In genomic region chr15:102909536-102909935, GRCm38 (mm10) we compare ENCODE assay signal across 33 mouse cellular contexts. TPM values are rescaled to one million over a fixed set of nuclear protein-coding genes. Genes with fewer than 3 reads are reported as not detected.
DNase-seq lines count a peak whose midpoint lies in the region; ATAC-seq lines count a peak whose summit lies in the region.
"Had no signal": no experiment of that assay in that cellular context is flagged by ENCODE, and none has a peak within 500 bp of the region (broad histone marks: within the 10 kb centered on the region; RNA-seq: fewer than 3 reads in every experiment).

No protein-coding gene starts in this region.

- H3K9ac ChIP-seq in hindbrain, embryonic 13.5 days, result no peak overlapping the region
- H3K9ac ChIP-seq in limb, embryonic 11.5 days (ENCODE audit: low read length), result no peak overlapping the region
- no peak overlapping the region for H3K9ac ChIP-seq in neural tube, embryonic 15.5 days (replicated peaks)
- H3K9ac ChIP-seq: forebrain, embryonic 15.5 days; heart, embryonic 12.5 days; heart, embryonic 15.5 days; hindbrain, embryonic 14.5 days had no signal

- DNase-seq in hindbrain, embryonic 10.5 days (ENCODE audit: low spot score), result peak; percentile 18
- DNase-seq in limb, embryonic 11.5 days (ENCODE audit: low spot score), result peak; percentile 46
- DNase-seq in limb, embryonic 10.5 days (ENCODE audit: low spot score), result no peak
- DNase-seq in neural tube, embryonic 10.5 days (ENCODE audit: extremely low spot score, low spot score), result peak; percentile 41
- peak; percentile 22 for DNase-seq in embryonic facial prominence, embryonic 10.5 days (ENCODE audit: low spot score)
- DNase-seq in left cerebral cortex, postnatal 25 days (ENCODE audit: low spot score in 2 of 2), result no peak
- DNase-seq: adrenal gland, adult 2 months; adrenal gland, postnatal 14 days; cerebellum, adult 11 months; cerebellum, adult 2 months; cerebellum, adult 9-11 months; cerebellum, postnatal 25 days; gastrocnemius, postnatal 25 days; heart, adult 18-20 months; heart, postnatal 10 days; heart, postnatal 36 days had no signal

- no peak overlapping the region for H3K27ac ChIP-seq in hindbrain, embryonic 10.5 days
- no peak overlapping the region for H3K27ac ChIP-seq in hindbrain, embryonic 13.5 days
- H3K27ac ChIP-seq in limb, embryonic 11.5 days (replicated peaks; ENCODE audit: low read depth, low read length), result no peak overlapping the region
- H3K27ac ChIP-seq in limb, embryonic 10.5 days, result no peak overlapping the region
- no peak overlapping the region for H3K27ac ChIP-seq in neural tube, embryonic 15.5 days (replicated peaks)
- H3K27ac ChIP-seq in embryonic facial prominence, embryonic 10.5 days (replicated peaks), result no peak overlapping the region
- H3K27ac ChIP-seq: forebrain, embryonic 15.5 days; heart, embryonic 15.5 days; hindbrain, embryonic 14.5 days; hindbrain, postnatal 0 days had no signal

- no peak overlapping the region for H3K4me2 ChIP-seq in hindbrain, embryonic 13.5 days
- no peak overlapping the region for H3K4me2 ChIP-seq in limb, embryonic 11.5 days (ENCODE audit: low read depth, severe bottlenecking)
- H3K4me2 ChIP-seq in neural tube, embryonic 15.5 days, result no peak overlapping the region
- H3K4me2 ChIP-seq: forebrain, embryonic 15.5 days; heart, embryonic 15.5 days; hindbrain, embryonic 14.5 days had no signal

- no peak for ATAC-seq in hindbrain, embryonic 13.5 days (ENCODE audit: low FRiP score)
- ATAC-seq in limb, embryonic 11.5 days (ENCODE audit: insufficient number of reproducible peaks, low FRiP score, low TSS enrichment, low read depth), result no peak
- no peak for ATAC-seq in neural tube, embryonic 15.5 days (ENCODE audit: low FRiP score)
- ATAC-seq: CD4-positive, CD25-positive, alpha-beta regulatory T cell, adult 4 months; forebrain, embryonic 15.5 days; hindbrain, postnatal 0 days; inflammation-experienced regulatory T-cells, adult 6 months had no signal

- intact Hi-C loops in left cerebral cortex, postnatal 25 days (cut with DNase I), result no loop called here

- no peaks in the 10 kb centered on the region for H3K9me3 ChIP-seq in hindbrain, embryonic 10.5 days
- no peaks in the 10 kb centered on the region for H3K9me3 ChIP-seq in hindbrain, embryonic 13.5 days
- H3K9me3 ChIP-seq in limb, embryonic 11.5 days (ENCODE audit: control insufficient read depth, low read length), result no peaks in the 10 kb centered on the region
- no peaks in the 10 kb centered on the region for H3K9me3 ChIP-seq in limb, embryonic 10.5 days (replicated peaks)
- H3K9me3 ChIP-seq in neural tube, embryonic 15.5 days (replicated peaks), result no peaks in the 10 kb centered on the region
- no peaks in the 10 kb centered on the region for H3K9me3 ChIP-seq in embryonic facial prominence, embryonic 10.5 days
- H3K9me3 ChIP-seq: forebrain, embryonic 15.5 days; heart, embryonic 12.5 days; heart, embryonic 15.5 days had no signal

- no peaks in the 10 kb centered on the region for H3K4me1 ChIP-seq in hindbrain, embryonic 10.5 days (replicated peaks)
- H3K4me1 ChIP-seq in hindbrain, embryonic 13.5 days (replicated peaks), result no peaks in the 10 kb centered on the region
- peaks cover 2% of the 10 kb centered on the region; the same call in 1 of the 2 replicates for H3K4me1 ChIP-seq in limb, embryonic 11.5 days (ENCODE audit: control insufficient read depth, insufficient read depth, low read length)
- H3K4me1 ChIP-seq in limb, embryonic 10.5 days, result 0 out of 2 replicates have a peak, but pooled peaks cover 3% of the 10 kb centered on the region
- H3K4me1 ChIP-seq in neural tube, embryonic 15.5 days, result no peaks in the 10 kb centered on the region
- no peaks in the 10 kb centered on the region for H3K4me1 ChIP-seq in embryonic facial prominence, embryonic 10.5 days
- H3K4me1 ChIP-seq: forebrain, embryonic 15.5 days; heart, embryonic 15.5 days had no signal

- under 1% methylated on average over 4 of the region's 4 CpGs for WGBS in hindbrain, embryonic 10.5 days
- 0% methylated on average over 4 of the region's 4 CpGs for WGBS in hindbrain, embryonic 13.5 days
- 1% methylated on average over 4 of the region's 4 CpGs for WGBS in limb, embryonic 11.5 days
- 2% methylated on average over 4 of the region's 4 CpGs for WGBS in limb, embryonic 10.5 days
- 2% methylated on average over 4 of the region's 4 CpGs for WGBS in neural tube, embryonic 15.5 days
- 1% methylated on average over 4 of the region's 4 CpGs for WGBS in embryonic facial prominence, embryonic 10.5 days

- H3K36me3 ChIP-seq in hindbrain, embryonic 10.5 days, result no peaks in the 10 kb centered on the region
- no peaks in the 10 kb centered on the region for H3K36me3 ChIP-seq in hindbrain, embryonic 13.5 days
- H3K36me3 ChIP-seq in limb, embryonic 11.5 days (ENCODE audit: control insufficient read depth, insufficient read depth, low read length), result no peaks in the 10 kb centered on the region
- H3K36me3 ChIP-seq in limb, embryonic 10.5 days, result no peaks in the 10 kb centered on the region
- no peaks in the 10 kb centered on the region for H3K36me3 ChIP-seq in neural tube, embryonic 15.5 days
- H3K36me3 ChIP-seq in embryonic facial prominence, embryonic 10.5 days (replicated peaks), result no peaks in the 10 kb centered on the region
- H3K36me3 ChIP-seq: forebrain, embryonic 15.5 days; heart, embryonic 12.5 days; heart, embryonic 15.5 days had no signal

- no peak overlapping the region for H3K4me3 ChIP-seq in hindbrain, embryonic 10.5 days
- no peak overlapping the region for H3K4me3 ChIP-seq in hindbrain, embryonic 13.5 days
- H3K4me3 ChIP-seq in limb, embryonic 11.5 days (ENCODE audit: low read depth, low read length), result no peak overlapping the region
- no peak overlapping the region for H3K4me3 ChIP-seq in limb, embryonic 10.5 days
- H3K4me3 ChIP-seq in neural tube, embryonic 15.5 days (replicated peaks), result no peak overlapping the region
- no peak overlapping the region for H3K4me3 ChIP-seq in embryonic facial prominence, embryonic 10.5 days
- H3K4me3 ChIP-seq: forebrain, embryonic 15.5 days; heart, embryonic 12.5 days; heart, embryonic 15.5 days had no signal

- peaks cover 100% of the 10 kb centered on the region for H3K27me3 ChIP-seq in hindbrain, embryonic 10.5 days (ENCODE audit: insufficient read depth, poor library complexity, severe bottlenecking)
- H3K27me3 ChIP-seq in hindbrain, embryonic 13.5 days, result peaks cover 95% of the 10 kb centered on the region
- H3K27me3 ChIP-seq in limb, embryonic 11.5 days (ENCODE audit: control insufficient read depth, insufficient read depth, low read length), result peaks cover 69% of the 10 kb centered on the region
- peaks cover 100% of the 10 kb centered on the region for H3K27me3 ChIP-seq in limb, embryonic 10.5 days (ENCODE audit: low read depth, poor library complexity, severe bottlenecking)
- H3K27me3 ChIP-seq in neural tube, embryonic 15.5 days (replicated peaks), result peaks cover 87% of the 10 kb centered on the region
- H3K27me3 ChIP-seq in embryonic facial prominence, embryonic 10.5 days (replicated peaks; ENCODE audit: low read depth, poor library complexity, severe bottlenecking), result peaks cover 100% of the 10 kb centered on the region

RNA-seq across cellular contexts. Expression of gene Hoxc13, which starts 11.4 kb away (rescaled TPM):
- polyA plus RNA-seq in hindbrain, embryonic 10.5 days (2016; fragmentation: Nextera tagmentation; extraction: Ambion mirVana), result 0.09 and 0.16 TPM in 2 replicates
- polyA plus RNA-seq in hindbrain, embryonic 13.5 days (2015; fragmentation: Nextera tagmentation; extraction: Ambion mirVana), result not detected in 2 replicates
- 2.3 and 2.4 TPM in 2 replicates for polyA plus RNA-seq in limb, embryonic 11.5 days (2014; fragmentation: Nextera tagmentation; extraction: Ambion mirVana)
- polyA plus RNA-seq in limb, embryonic 10.5 days (2016; fragmentation: Nextera tagmentation; extraction: Ambion mirVana), result 0.51 and 1.2 TPM in 2 replicates
- polyA plus RNA-seq in neural tube, embryonic 15.5 days (2015; fragmentation: Nextera tagmentation; extraction: Ambion mirVana), result 5.7 and 9.3 TPM in 2 replicates
- polyA plus RNA-seq in embryonic facial prominence, embryonic 10.5 days (2016; fragmentation: Nextera tagmentation; extraction: Ambion mirVana), result 0.08 TPM in 1 of 2 replicates, not detected in the other
- total RNA-seq in left cerebral cortex, postnatal 25 days (2021), result not detected
- total RNA-seq: adrenal gland, adult 2 months; adrenal gland, postnatal 14 days; adrenal gland, postnatal 4 days; common myeloid progenitor, adult 5-6 weeks; gastrocnemius, adult 8-10 months; gastrocnemius, postnatal 25 days; heart, adult 18-20 months; heart, postnatal 10 days; heart, postnatal 36 days; hindbrain, postnatal 0 days; MEL had no signal
- polyA plus RNA-seq: adrenal gland, adult 2 months; CD4-positive, CD25-positive, alpha-beta regulatory T cell, adult 4 months; cerebellum, adult 2 months; forebrain, embryonic 11.5 days; forebrain, embryonic 15.5 days; gonadal fat pad, adult 2 months; heart, embryonic 15.5 days; hindbrain, embryonic 14.5 days; hindbrain, postnatal 0 days; inflammation-experienced regulatory T-cells, adult 6 months had no signal

RNA-seq across cellular contexts. Expression of gene Hoxc12, which starts 27.0 kb away (rescaled TPM):
- polyA plus RNA-seq in hindbrain, embryonic 10.5 days (2016; fragmentation: Nextera tagmentation; extraction: Ambion mirVana), result not detected in 2 replicates
- polyA plus RNA-seq in hindbrain, embryonic 13.5 days (2015; fragmentation: Nextera tagmentation; extraction: Ambion mirVana), result not detected in 2 replicates
- 0.96 and 1.2 TPM in 2 replicates for polyA plus RNA-seq in limb, embryonic 11.5 days (2014; fragmentation: Nextera tagmentation; extraction: Ambion mirVana)
- polyA plus RNA-seq in limb, embryonic 10.5 days (2016; fragmentation: Nextera tagmentation; extraction: Ambion mirVana), result 0.36 TPM in 1 of 2 replicates, not detected in the other
- polyA plus RNA-seq in neural tube, embryonic 15.5 days (2015; fragmentation: Nextera tagmentation; extraction: Ambion mirVana), result 12.7 and 19.7 TPM in 2 replicates
- polyA plus RNA-seq in embryonic facial prominence, embryonic 10.5 days (2016; fragmentation: Nextera tagmentation; extraction: Ambion mirVana), result not detected in 2 replicates
- not detected for total RNA-seq in left cerebral cortex, postnatal 25 days (2021)
- total RNA-seq: adrenal gland, adult 2 months; adrenal gland, postnatal 14 days; adrenal gland, postnatal 4 days; common myeloid progenitor, adult 5-6 weeks; gastrocnemius, adult 8-10 months; gastrocnemius, postnatal 25 days; heart, adult 18-20 months; heart, postnatal 10 days; heart, postnatal 36 days; hindbrain, postnatal 0 days; MEL had no signal
- polyA plus RNA-seq: adrenal gland, adult 2 months; CD4-positive, CD25-positive, alpha-beta regulatory T cell, adult 4 months; cerebellum, adult 2 months; embryonic facial prominence, embryonic 11.5 days; embryonic facial prominence, embryonic 14.5 days; forebrain, embryonic 11.5 days; forebrain, embryonic 15.5 days; gonadal fat pad, adult 2 months; heart, embryonic 12.5 days; heart, embryonic 15.5 days; hindbrain, embryonic 14.5 days; hindbrain, postnatal 0 days; inflammation-experienced regulatory T-cells, adult 6 months had no signal

RNA-seq across cellular contexts. Expression of gene Hoxc11, which starts 44.7 kb away (rescaled TPM):
- not detected in 2 replicates for polyA plus RNA-seq in hindbrain, embryonic 10.5 days (2016; fragmentation: Nextera tagmentation; extraction: Ambion mirVana)
- not detected in 2 replicates for polyA plus RNA-seq in hindbrain, embryonic 13.5 days (2015; fragmentation: Nextera tagmentation; extraction: Ambion mirVana)
- 5.5 and 5.9 TPM in 2 replicates for polyA plus RNA-seq in limb, embryonic 11.5 days (2014; fragmentation: Nextera tagmentation; extraction: Ambion mirVana)
- polyA plus RNA-seq in limb, embryonic 10.5 days (2016; fragmentation: Nextera tagmentation; extraction: Ambion mirVana), result 2.4 and 4.7 TPM in 2 replicates
- polyA plus RNA-seq in neural tube, embryonic 15.5 days (2015; fragmentation: Nextera tagmentation; extraction: Ambion mirVana), result 2.1 and 5.6 TPM in 2 replicates
- polyA plus RNA-seq in embryonic facial prominence, embryonic 10.5 days (2016; fragmentation: Nextera tagmentation; extraction: Ambion mirVana), result not detected in 2 replicates
- total RNA-seq in left cerebral cortex, postnatal 25 days (2021), result not detected
- total RNA-seq: adrenal gland, adult 2 months; adrenal gland, postnatal 14 days; common myeloid progenitor, adult 5-6 weeks; heart, adult 18-20 months; heart, postnatal 10 days; heart, postnatal 36 days; hindbrain, postnatal 0 days; MEL had no signal
- polyA plus RNA-seq: adrenal gland, adult 2 months; CD4-positive, CD25-positive, alpha-beta regulatory T cell, adult 4 months; cerebellum, adult 2 months; embryonic facial prominence, embryonic 11.5 days; embryonic facial prominence, embryonic 14.5 days; forebrain, embryonic 11.5 days; forebrain, embryonic 15.5 days; heart, embryonic 12.5 days; heart, embryonic 15.5 days; hindbrain, embryonic 14.5 days; hindbrain, postnatal 0 days; inflammation-experienced regulatory T-cells, adult 6 months had no signal

RNA-seq across cellular contexts. Expression of gene Hoxc10, which starts 57.1 kb away (rescaled TPM):
- polyA plus RNA-seq in hindbrain, embryonic 10.5 days (2016; fragmentation: Nextera tagmentation; extraction: Ambion mirVana), result not detected in 2 replicates
- polyA plus RNA-seq in hindbrain, embryonic 13.5 days (2015; fragmentation: Nextera tagmentation; extraction: Ambion mirVana), result not detected in 2 replicates
- 43.9 and 56.2 TPM in 2 replicates for polyA plus RNA-seq in limb, embryonic 11.5 days (2014; fragmentation: Nextera tagmentation; extraction: Ambion mirVana)
- polyA plus RNA-seq in limb, embryonic 10.5 days (2016; fragmentation: Nextera tagmentation; extraction: Ambion mirVana), result 21.4 and 51.4 TPM in 2 replicates
- polyA plus RNA-seq in neural tube, embryonic 15.5 days (2015; fragmentation: Nextera tagmentation; extraction: Ambion mirVana), result 51.3 and 71.0 TPM in 2 replicates
- not detected in 2 replicates for polyA plus RNA-seq in embryonic facial prominence, embryonic 10.5 days (2016; fragmentation: Nextera tagmentation; extraction: Ambion mirVana)
- not detected for total RNA-seq in left cerebral cortex, postnatal 25 days (2021)
- total RNA-seq: common myeloid progenitor, adult 5-6 weeks; heart, adult 18-20 months; heart, postnatal 10 days; heart, postnatal 36 days; hindbrain, postnatal 0 days had no signal
- polyA plus RNA-seq: adrenal gland, adult 2 months; CD4-positive, CD25-positive, alpha-beta regulatory T cell, adult 4 months; cerebellum, adult 2 months; embryonic facial prominence, embryonic 11.5 days; embryonic facial prominence, embryonic 14.5 days; forebrain, embryonic 11.5 days; forebrain, embryonic 15.5 days; heart, embryonic 12.5 days; heart, embryonic 15.5 days; hindbrain, embryonic 14.5 days; hindbrain, postnatal 0 days; inflammation-experienced regulatory T-cells, adult 6 months had no signal

RNA-seq across cellular contexts. Expression of gene Hoxc5, which starts 57.7 kb away (rescaled TPM):
- polyA plus RNA-seq in hindbrain, embryonic 10.5 days (2016; fragmentation: Nextera tagmentation; extraction: Ambion mirVana), result 0.37 and 10.8 TPM in 2 replicates
- 32.3 and 39.2 TPM in 2 replicates for polyA plus RNA-seq in hindbrain, embryonic 13.5 days (2015; fragmentation: Nextera tagmentation; extraction: Ambion mirVana)
- polyA plus RNA-seq in limb, embryonic 11.5 days (2014; fragmentation: Nextera tagmentation; extraction: Ambion mirVana), result 8.3 and 9.1 TPM in 2 replicates
- 10.6 and 12.7 TPM in 2 replicates for polyA plus RNA-seq in limb, embryonic 10.5 days (2016; fragmentation: Nextera tagmentation; extraction: Ambion mirVana)
- 14.6 and 20.7 TPM in 2 replicates for polyA plus RNA-seq in neural tube, embryonic 15.5 days (2015; fragmentation: Nextera tagmentation; extraction: Ambion mirVana)
- polyA plus RNA-seq in embryonic facial prominence, embryonic 10.5 days (2016; fragmentation: Nextera tagmentation; extraction: Ambion mirVana), result 0.07 and 0.18 TPM in 2 replicates
- total RNA-seq in left cerebral cortex, postnatal 25 days (2021), result not detected
- total RNA-seq: common myeloid progenitor, adult 5-6 weeks; heart, postnatal 36 days had no signal
- polyA plus RNA-seq: CD4-positive, CD25-positive, alpha-beta regulatory T cell, adult 4 months; forebrain, embryonic 11.5 days; forebrain, embryonic 15.5 days; inflammation-experienced regulatory T-cells, adult 6 months had no signal

Comparison
In these comparisons a context has a peak if more than half of its experiments do, and no peak if none do; other contexts are left out.
1. DNase-seq: peak in hindbrain, embryonic 10.5 days (single experiment), limb, embryonic 11.5 days (single experiment), neural tube, embryonic 10.5 days (single experiment) and embryonic facial prominence, embryonic 10.5 days (single experiment); none in limb, embryonic 10.5 days (single experiment) and left cerebral cortex, postnatal 25 days (0 of 2).